Mouse (Mus musculus): ENCODE results near the gene Fam118a. TPM values are rescaled to one million over a fixed set of nuclear protein-coding genes. Genes with fewer than 3 reads are reported as not detected.

Fam118a gene
- total and polyA plus RNA-seq, 3 experiments = 11.7 to 12.9 TPM; not detected in 1

DNA sequence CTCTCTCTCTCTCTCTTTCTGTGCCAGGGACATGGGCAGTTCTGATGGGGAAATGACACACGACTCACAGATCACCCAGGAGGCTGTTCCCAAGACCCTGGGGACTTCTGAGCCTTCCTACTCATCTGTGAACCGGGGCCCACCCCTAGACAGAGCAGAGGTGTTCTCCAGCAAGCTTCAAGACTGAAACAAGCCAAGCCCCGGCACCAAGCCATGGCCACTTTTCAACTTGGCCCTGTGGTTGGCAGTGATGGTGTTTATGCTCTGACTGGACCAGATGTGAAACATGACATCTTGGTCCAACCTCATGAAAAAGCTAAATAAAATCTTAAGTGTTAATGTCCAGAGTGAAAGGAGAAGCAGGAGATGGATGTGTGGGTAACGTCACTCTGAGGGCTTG, 6.5 kb upstream of the Fam118a start:
- no peak overlapping the region for H3K4me3 ChIP-seq (ENCODE audit: control insufficient read depth in 1 of 2, insufficient read depth in 1 of 2, low read depth in 2 of 2, low read length in 2 of 2)
- H3K79me2 ChIP-seq (ENCODE audit: control insufficient read depth, insufficient read depth, low read length, poor library complexity) = no peaks in the 10 kb centered on the region
- DNase-seq (ENCODE audit: low read depth, low spot score) = no peak
- TF ChIP-seq GABPA (IDR thresholded peaks at IDR 0.05; ENCODE audit: low read depth, low read length) (no peak), POLR2AphosphoS2 (IDR thresholded peaks at IDR 0.05; ENCODE audit: low read length) (no peak), CHD2 (IDR thresholded peaks at IDR 0.05; ENCODE audit: low read length) (no peak), MYB (IDR thresholded peaks at IDR 0.05; ENCODE audit: low read depth, low read length) (no peak), USF2 (IDR thresholded peaks at IDR 0.05; ENCODE audit: borderline replicate concordance in 1 of 2, insufficient read depth in 1 of 2, low read depth in 1 of 2, low read length in 2 of 2) (no peak), TAL1 (IDR thresholded peaks at IDR 0.05; ENCODE audit: low read length) (no peak), CTCF (IDR thresholded peaks at IDR 0.05 in 2 of 3, conservative IDR thresholded peaks at IDR 0.05 in 1 of 3; ENCODE audit: control insufficient read depth in 1 of 3, insufficient read depth in 1 of 3, low read depth in 2 of 3, low read length in 3 of 3, poor library complexity in 1 of 3, severe bottlenecking in 1 of 3) (no peak), GATA1 (IDR thresholded peaks at IDR 0.05; ENCODE audit: low read depth, low read length) (no peak), MAZ (IDR thresholded peaks at IDR 0.05; ENCODE audit: low read depth, low read length) (no peak), POLR2AphosphoS5 (IDR thresholded peaks at IDR 0.05; ENCODE audit: borderline replicate concordance, low read depth, low read length) (no peak), HCFC1 (IDR thresholded peaks at IDR 0.05; ENCODE audit: low read depth, low read length) (no peak)
- H3K4me1 ChIP-seq (ENCODE audit: control insufficient read depth in 1 of 2, insufficient read depth in 2 of 2, low read length in 2 of 2) = no peaks in the 10 kb centered on the region
- H3K27ac ChIP-seq (ENCODE audit: control insufficient read depth, low read depth, low read length) = no peak overlapping the region
- no peaks in the 10 kb centered on the region for H3K9me3 ChIP-seq (replicated peaks; ENCODE audit: insufficient read depth, low read length)
- H3K9ac ChIP-seq (ENCODE audit: control insufficient read depth, low read depth, low read length, poor library complexity, severe bottlenecking) = no peak overlapping the region
- H3K36me3 ChIP-seq (ENCODE audit: control insufficient read depth in 1 of 2, insufficient read depth in 2 of 2, low read length in 2 of 2) = no peaks in the 10 kb centered on the region
- no peaks in the 10 kb centered on the region for H3K27me3 ChIP-seq (ENCODE audit: control insufficient read depth in 1 of 2, insufficient read depth in 2 of 2, low read length in 2 of 2)

DNA sequence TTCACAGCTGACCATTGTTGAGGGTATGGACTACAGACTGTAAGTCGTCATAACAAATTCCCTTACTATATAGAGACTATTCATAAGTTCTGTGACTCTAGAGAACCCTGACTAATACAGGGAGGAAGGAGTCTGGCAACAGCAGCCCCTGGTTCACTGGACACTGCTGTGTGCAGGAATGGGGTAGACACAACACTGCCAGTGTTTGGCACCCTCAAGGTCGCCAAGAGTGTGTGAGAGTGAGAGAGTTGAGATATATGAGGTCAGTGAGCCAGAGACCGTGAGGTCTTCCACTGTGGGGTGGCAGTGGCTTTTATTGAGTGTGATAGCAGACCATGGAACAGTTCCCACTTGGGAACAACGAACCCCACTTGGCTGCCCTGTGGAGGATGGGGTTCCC, 2.6 kb upstream of the Fam118a start:
- Histone ChIP-seq H3K79me2 (ENCODE audit: control insufficient read depth, insufficient read depth, low read length, poor library complexity) (no peaks in the 10 kb centered on the region), H3K27ac (ENCODE audit: control insufficient read depth, low read depth, low read length) (no peak overlapping the region), H3K27me3 (ENCODE audit: control insufficient read depth in 1 of 2, insufficient read depth in 2 of 2, low read length in 2 of 2) (no peaks in the 10 kb centered on the region), H3K9ac (ENCODE audit: control insufficient read depth, low read depth, low read length, poor library complexity, severe bottlenecking) (no peak overlapping the region), H3K36me3 (ENCODE audit: control insufficient read depth in 1 of 2, insufficient read depth in 2 of 2, low read length in 2 of 2) (no peaks in the 10 kb centered on the region), H3K4me1 (ENCODE audit: control insufficient read depth in 1 of 2, insufficient read depth in 2 of 2, low read length in 2 of 2) (no peaks in the 10 kb centered on the region), H3K9me3 (replicated peaks; ENCODE audit: insufficient read depth, low read length) (no peaks in the 10 kb centered on the region), H3K4me3 (ENCODE audit: control insufficient read depth in 1 of 2, insufficient read depth in 1 of 2, low read depth in 2 of 2, low read length in 2 of 2) (no peak overlapping the region)
- DNase-seq (ENCODE audit: low read depth, low spot score) = no peak
- TF ChIP-seq MYB (IDR thresholded peaks at IDR 0.05; ENCODE audit: low read depth, low read length) = no peak
- no peak for TF ChIP-seq SIN3A (IDR thresholded peaks at IDR 0.05; ENCODE audit: low read length)
- no peak for TF ChIP-seq RCOR1 (IDR thresholded peaks at IDR 0.05; ENCODE audit: low read depth, low read length)
- no peak for TF ChIP-seq MEF2A (IDR thresholded peaks at IDR 0.05; ENCODE audit: extremely low read depth, insufficient replicate concordance, low read depth, low read length, poor library complexity, severe bottlenecking)
- no peak for TF ChIP-seq CTCF (IDR thresholded peaks at IDR 0.05 in 2 of 3, conservative IDR thresholded peaks at IDR 0.05 in 1 of 3; ENCODE audit: control insufficient read depth in 1 of 3, insufficient read depth in 1 of 3, low read depth in 2 of 3, low read length in 3 of 3, poor library complexity in 1 of 3, severe bottlenecking in 1 of 3)
- no peak for TF ChIP-seq EP300 (IDR thresholded peaks at IDR 0.05; ENCODE audit: low read depth in 1 of 2, low read length in 2 of 2)
- TF ChIP-seq POLR2A (IDR thresholded peaks at IDR 0.05; ENCODE audit: control insufficient read depth in 1 of 2, insufficient read depth in 1 of 2, low read depth in 1 of 2, low read length in 2 of 2, poor library complexity in 1 of 2) = no peak
- no peak for TF ChIP-seq TAL1 (IDR thresholded peaks at IDR 0.05; ENCODE audit: low read length)
- no peak for TF ChIP-seq KAT2A (conservative IDR thresholded peaks at IDR 0.05; ENCODE audit: low read depth, low read length)

Measured in MEL (cell line).